Mouse (Mus musculus) cerebellum, adult 9-11 months (tissue): ENCODE data around the gene Lpin2.

ENCODE experiments used
- DNase-seq: peaks from one replicate; pipeline ENCODE4 v3.0.0; 2022

The Lpin2 gene

GRCm38 (mm10) chr17:71268599-71268998 lies 86.2 kb downstream of the Lpin2 start:
- DNase-seq = no peak

- DNase-seq = no peak
Observed at GRCm38 (mm10) chr17:71273901-71274300, 91.5 kb downstream of the Lpin2 start.

- DNase-seq = no peak
Observed at GRCm38 (mm10) chr17:71276771-71277170, 94.4 kb downstream of the Lpin2 start.

GRCm38 (mm10) chr17:71277701-71278491 lies 95.5 kb downstream of the Lpin2 start:
- DNase-seq = no peak

GRCm38 (mm10) chr17:71282716-71283115 lies 100.4 kb downstream of the Lpin2 start:
- no peak for DNase-seq

- no peak for DNase-seq
Observed at GRCm38 (mm10) chr17:71283237-71283636, 100.9 kb downstream of the Lpin2 start.

GRCm38 (mm10) chr17:71284890-71285289 lies 102.5 kb downstream of the Lpin2 start:
- DNase-seq = no peak

GRCm38 (mm10) chr17:71285929-71286328 lies 103.6 kb downstream of the Lpin2 start:
- DNase-seq = no peak

- no peak for DNase-seq
Observed at GRCm38 (mm10) chr17:71287586-71287985, 105.2 kb downstream of the Lpin2 start.

GRCm38 (mm10) chr17:71288145-71288758 lies 105.9 kb downstream of the Lpin2 start:
- no peak for DNase-seq

GRCm38 (mm10) chr17:71288808-71289548 lies 106.6 kb downstream of the Lpin2 start:
- DNase-seq = no peak

- no peak for DNase-seq
Observed at GRCm38 (mm10) chr17:71289572-71290176, 107.3 kb downstream of the Lpin2 start.

GRCm38 (mm10) chr17:71290486-71291410 lies 108.4 kb downstream of the Lpin2 start:
- no peak for DNase-seq

- DNase-seq = no peak
Observed at GRCm38 (mm10) chr17:71291897-71292420, 109.6 kb downstream of the Lpin2 start.

- DNase-seq = no peak
Observed at GRCm38 (mm10) chr17:71292897-71293296, 110.5 kb downstream of the Lpin2 start.

- no peak for DNase-seq
Observed at GRCm38 (mm10) chr17:71294570-71294969, 112.2 kb downstream of the Lpin2 start.
